Mouse (Mus musculus) megakaryocyte, embryonic 14.5 days (primary cell): ENCODE data around the gene Ccdc167.
"Not testable (repeated sequence)": the region's sequence is repeated elsewhere in the genome, so short reads cannot be mapped to it uniquely, and the experiment has no call there.

Source experiments
- FLI1 ChIP-seq: IDR thresholded peaks from 2 replicates; pipeline ENCODE4 v1.6.1; 2012; ENCODE audit warnings: low read length, inconsistent platforms, mixed read lengths
- GATA1 ChIP-seq: IDR thresholded peaks from 3 replicates; pipeline ENCODE4 v1.6.1; 2012; ENCODE audit warnings: mixed read lengths, low read length, inconsistent platforms, borderline replicate concordance

DNA sequence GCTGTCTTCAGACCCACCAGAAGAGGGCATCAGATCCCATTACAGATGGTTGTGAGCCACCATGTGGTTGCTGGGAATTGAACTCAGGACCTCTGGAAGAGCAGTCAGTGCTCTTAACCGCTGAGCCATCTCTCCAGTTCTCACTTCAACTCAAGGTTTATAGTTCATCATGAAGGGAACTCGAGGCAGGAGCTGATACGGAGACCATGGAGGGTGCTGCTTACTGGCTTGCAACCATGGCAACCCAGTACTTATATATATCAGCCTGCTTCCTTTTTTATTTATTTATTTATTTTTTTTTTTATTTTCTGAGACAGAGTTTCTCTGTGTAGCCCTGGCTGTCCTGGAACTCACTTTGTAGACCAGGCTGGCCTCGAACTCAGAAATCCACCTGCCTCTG lies 3.1 kb downstream of the Ccdc167 start:
- TF ChIP-seq GATA1, FLI1: not testable (repeated sequence)
